Mouse (Mus musculus): ENCODE measurements at regions not wholly inside any gene's neighbourhood (a gene's known extent, or its start where the extent isn't known, plus 50 kb on each side); places are given as distances from the start of the nearest gene placed in this dataset.
A peak's percentile ranks its signal among the peaks of the same experiment; 100 is the strongest.

- DNase-seq (ENCODE audit: low spot score in 2 of 2) = no peak
Measured at GRCm38 (mm10) chr17:79282771-79283170, 72.1 kb downstream of the Cdc42ep3 start.

GRCm38 (mm10) chr17:79273551-79273950 lies 81.3 kb downstream of the Cdc42ep3 start:
- no peak for DNase-seq (ENCODE audit: low spot score in 2 of 2)

- DNase-seq (ENCODE audit: low spot score in 2 of 2) = no peak
Measured at GRCm38 (mm10) chr17:79259691-79260090, 95.2 kb downstream of the Cdc42ep3 start.

GRCm38 (mm10) chr17:79246962-79247902 lies 107.7 kb downstream of the Cdc42ep3 start:
- no peak for DNase-seq (ENCODE audit: low spot score in 2 of 2)

GRCm38 (mm10) chr17:79244121-79244520 lies 110.8 kb downstream of the Cdc42ep3 start:
- DNase-seq (ENCODE audit: low spot score in 2 of 2) = no peak

- DNase-seq (ENCODE audit: low spot score in 2 of 2) = no peak
Measured at GRCm38 (mm10) chr17:79243426-79243825, 111.5 kb downstream of the Cdc42ep3 start.

GRCm38 (mm10) chr17:79241489-79241888 lies 113.4 kb downstream of the Cdc42ep3 start:
- no peak for DNase-seq (ENCODE audit: low spot score in 2 of 2)

- no peak for DNase-seq (ENCODE audit: low spot score in 2 of 2)
Measured at GRCm38 (mm10) chr17:79236244-79236781, 118.6 kb downstream of the Cdc42ep3 start.

GRCm38 (mm10) chr17:79230653-79231489 lies 124.0 kb downstream of the Cdc42ep3 start:
- peak; percentile 52 to 74 for DNase-seq (ENCODE audit: low spot score in 2 of 2)

GRCm38 (mm10) chr17:79206563-79206962 lies 148.3 kb downstream of the Cdc42ep3 start:
- no peak for DNase-seq (ENCODE audit: low spot score in 2 of 2)

GRCm38 (mm10) chr17:79206111-79206510 lies 148.8 kb downstream of the Cdc42ep3 start:
- DNase-seq (ENCODE audit: low spot score in 2 of 2) = no peak

- no peak for DNase-seq (ENCODE audit: low spot score in 2 of 2)
Measured at GRCm38 (mm10) chr17:79199814-79200491, 148.2 kb downstream of the Qpct start.

- DNase-seq (ENCODE audit: low spot score in 2 of 2) = peak in 1 of 2 experiments; percentile 7
Measured at GRCm38 (mm10) chr17:79191871-79192373, 140.2 kb downstream of the Qpct start.

- no peak for DNase-seq (ENCODE audit: low spot score in 2 of 2)
Measured at GRCm38 (mm10) chr17:79188282-79188681, 136.6 kb downstream of the Qpct start.

GRCm38 (mm10) chr17:79180277-79181130 lies 128.8 kb downstream of the Qpct start:
- no peak for DNase-seq (ENCODE audit: low spot score in 2 of 2)

GRCm38 (mm10) chr17:79177259-79177658 lies 125.6 kb downstream of the Qpct start:
- DNase-seq (ENCODE audit: low spot score in 2 of 2) = no peak

- DNase-seq (ENCODE audit: low spot score in 2 of 2) = no peak
Measured at GRCm38 (mm10) chr17:79176356-79176755, 124.7 kb downstream of the Qpct start.

GRCm38 (mm10) chr17:79175381-79175780 lies 123.7 kb downstream of the Qpct start:
- no peak for DNase-seq (ENCODE audit: low spot score in 2 of 2)

- no peak for DNase-seq (ENCODE audit: low spot score in 2 of 2)
Measured at GRCm38 (mm10) chr17:79172328-79172727, 120.6 kb downstream of the Qpct start.

- DNase-seq (ENCODE audit: low spot score in 2 of 2) = no peak
Measured at GRCm38 (mm10) chr17:79170690-79171089, 119.0 kb downstream of the Qpct start.

Data from layer of hippocampus, adult 18-20 months (tissue).